Mouse (Mus musculus): Measurements from ENCODE around the gene Trim31.
"Not testable (repeated sequence)": the region's sequence is repeated elsewhere in the genome, so short reads cannot be mapped to it uniquely, and the experiment has no call there.

The Trim31 gene

DNA sequence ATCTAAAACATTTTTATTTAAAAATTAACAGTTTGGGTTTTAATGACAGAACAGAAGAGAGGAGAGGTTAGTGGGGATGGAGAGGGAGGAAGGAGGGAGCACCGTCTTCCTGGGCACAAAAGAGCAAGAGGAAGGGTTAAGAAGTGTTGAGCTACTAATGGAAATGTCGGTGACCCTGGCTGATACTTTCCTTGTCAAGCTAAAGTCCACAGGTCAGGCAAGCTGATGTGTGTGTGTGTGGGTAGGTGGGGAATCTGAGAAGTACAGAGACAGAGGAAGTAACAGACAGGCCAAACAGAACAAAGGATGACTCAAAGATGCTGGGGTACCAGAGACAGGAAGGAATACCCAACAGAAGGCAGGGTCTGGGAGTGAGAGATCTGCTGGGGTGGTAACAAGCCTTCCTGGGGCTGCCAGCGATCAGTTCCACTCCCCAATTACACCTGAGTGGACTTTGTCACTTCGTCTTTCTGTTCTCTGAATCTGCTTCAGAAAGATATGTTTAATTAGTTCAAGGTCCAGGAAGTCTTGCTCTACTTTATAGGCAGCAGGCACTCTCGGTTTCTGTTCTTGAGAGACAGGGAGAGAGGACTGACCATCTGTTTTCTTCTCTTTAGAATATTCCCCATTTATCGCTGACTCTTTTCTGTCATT lies at the start of gene Trim31:
Gene Trim31 (plus strand): TSS at position 567 of the 654 bp plus-strand sequence.
- DNase-seq (ENCODE audit: low read depth, low spot score): no peak

- DNase-seq (ENCODE audit: low read depth, low spot score): no peak
These were observed 49.0 kb upstream of the Trim31 start for GRCm38 (mm10) chr17:36848911-36849310.

- no peak for DNase-seq (ENCODE audit: low read depth, low spot score)
These were observed 47.9 kb upstream of the Trim31 start for GRCm38 (mm10) chr17:36849992-36850391.

- DNase-seq (ENCODE audit: low read depth, low spot score): no peak
These were observed 46.7 kb upstream of the Trim31 start for GRCm38 (mm10) chr17:36851200-36851599.

- no peak for DNase-seq (ENCODE audit: low read depth, low spot score)
These were observed 46.3 kb upstream of the Trim31 start for GRCm38 (mm10) chr17:36851627-36852026.

- DNase-seq (ENCODE audit: low read depth, low spot score): no peak
These were observed 42.4 kb upstream of the Trim31 start for GRCm38 (mm10) chr17:36855484-36855883.

DNA sequence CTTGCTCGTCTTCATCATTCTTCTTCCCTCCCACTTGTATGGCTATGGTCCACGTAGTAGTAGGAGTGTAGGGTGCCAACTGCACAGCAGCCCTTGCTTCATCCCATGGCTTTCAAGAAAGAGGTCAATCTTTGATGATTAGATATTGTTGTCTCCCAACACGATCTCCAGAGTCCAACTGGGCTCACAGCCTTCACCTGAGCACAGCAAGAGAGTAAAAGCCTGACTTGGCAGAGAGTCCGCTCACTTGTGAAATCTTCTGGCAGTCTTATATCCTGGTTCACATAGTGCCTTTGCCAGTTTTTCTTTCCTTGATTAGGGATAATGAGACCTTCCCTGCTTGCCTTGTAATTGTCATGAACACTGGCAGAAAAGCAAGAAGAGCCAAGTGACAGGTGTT lies 41.7 kb upstream of the Trim31 start:
- DNase-seq (ENCODE audit: low read depth, low spot score): no peak

GRCm38 (mm10) chr17:36858181-36858580 lies 39.7 kb upstream of the Trim31 start:
- DNase-seq (ENCODE audit: low read depth, low spot score): no peak

DNA sequence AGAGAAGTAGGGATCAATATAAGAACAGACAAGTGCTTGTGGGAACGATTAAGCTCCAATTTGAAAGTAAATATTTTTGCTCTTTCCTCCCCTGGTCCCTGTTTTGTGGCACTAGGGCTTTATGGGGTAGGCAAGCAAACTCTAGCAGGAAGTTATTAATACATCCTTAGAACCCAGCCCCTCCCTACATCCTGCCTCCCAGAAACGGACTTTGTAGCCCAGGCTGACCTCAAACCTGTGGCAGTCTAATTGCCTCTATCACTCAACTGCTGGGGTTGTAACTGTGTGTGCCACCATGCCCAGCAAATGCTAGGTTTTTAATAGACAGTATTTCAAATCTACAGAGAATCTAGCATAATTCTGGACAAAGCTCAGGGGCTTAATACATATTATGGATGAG lies 36.2 kb upstream of the Trim31 start:
- DNase-seq (ENCODE audit: low read depth, low spot score): no peak

DNA sequence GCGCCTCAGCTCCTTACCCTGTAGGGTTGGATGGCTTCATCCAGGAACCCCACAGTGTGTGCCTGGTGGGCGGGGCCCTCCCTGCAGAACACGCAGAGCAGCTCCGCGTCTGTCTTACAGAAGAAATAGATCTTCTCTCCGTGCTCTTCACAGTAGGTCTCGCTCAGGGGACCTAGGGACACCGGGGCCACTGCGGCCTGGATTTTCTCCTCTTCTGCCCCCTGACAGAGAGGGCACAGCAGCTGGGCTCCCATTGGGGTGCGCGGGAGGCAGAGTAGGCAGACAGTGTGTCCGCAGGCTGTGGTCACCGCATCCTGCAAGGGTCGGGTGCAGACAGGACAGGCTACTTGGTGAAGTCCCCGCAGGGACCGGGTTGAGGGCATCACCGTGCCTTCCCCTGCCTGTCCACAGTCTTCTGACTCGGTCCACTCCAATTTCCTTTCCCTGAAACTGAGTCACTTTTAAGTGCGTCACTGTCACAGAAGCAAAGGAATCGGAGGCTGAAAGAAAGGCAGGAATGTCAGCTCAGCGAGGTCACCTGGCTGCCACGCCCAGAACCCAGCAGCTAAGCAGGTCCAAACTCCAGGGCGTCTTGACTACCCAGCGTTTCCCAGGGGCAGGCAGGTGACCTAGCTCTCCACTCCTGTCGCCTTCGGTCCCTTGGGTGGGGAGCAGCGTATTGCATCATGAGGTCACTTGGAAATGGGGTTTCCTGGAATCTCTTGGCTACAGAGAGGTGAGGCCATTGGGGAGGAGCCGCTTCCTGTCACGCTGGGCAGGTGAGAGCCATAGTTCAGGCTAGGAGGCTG lies 31.0 kb upstream of the Trim31 start, which contains the start of gene Trim15:
Gene Trim15 (minus strand): TSS at position 492 of the 809 bp plus-strand sequence.
- peak; percentile 22 for DNase-seq (ENCODE audit: low read depth, low spot score)

GRCm38 (mm10) chr17:36868836-36869235 lies 29.1 kb upstream of the Trim31 start:
- no peak for DNase-seq (ENCODE audit: low read depth, low spot score)

- no peak for DNase-seq (ENCODE audit: low read depth, low spot score)
These were observed 28.5 kb upstream of the Trim31 start, which contains the start of gene Trim10 for GRCm38 (mm10) chr17:36869284-36869954. Trim10 (plus strand) TSS chr17:36869574.

DNA sequence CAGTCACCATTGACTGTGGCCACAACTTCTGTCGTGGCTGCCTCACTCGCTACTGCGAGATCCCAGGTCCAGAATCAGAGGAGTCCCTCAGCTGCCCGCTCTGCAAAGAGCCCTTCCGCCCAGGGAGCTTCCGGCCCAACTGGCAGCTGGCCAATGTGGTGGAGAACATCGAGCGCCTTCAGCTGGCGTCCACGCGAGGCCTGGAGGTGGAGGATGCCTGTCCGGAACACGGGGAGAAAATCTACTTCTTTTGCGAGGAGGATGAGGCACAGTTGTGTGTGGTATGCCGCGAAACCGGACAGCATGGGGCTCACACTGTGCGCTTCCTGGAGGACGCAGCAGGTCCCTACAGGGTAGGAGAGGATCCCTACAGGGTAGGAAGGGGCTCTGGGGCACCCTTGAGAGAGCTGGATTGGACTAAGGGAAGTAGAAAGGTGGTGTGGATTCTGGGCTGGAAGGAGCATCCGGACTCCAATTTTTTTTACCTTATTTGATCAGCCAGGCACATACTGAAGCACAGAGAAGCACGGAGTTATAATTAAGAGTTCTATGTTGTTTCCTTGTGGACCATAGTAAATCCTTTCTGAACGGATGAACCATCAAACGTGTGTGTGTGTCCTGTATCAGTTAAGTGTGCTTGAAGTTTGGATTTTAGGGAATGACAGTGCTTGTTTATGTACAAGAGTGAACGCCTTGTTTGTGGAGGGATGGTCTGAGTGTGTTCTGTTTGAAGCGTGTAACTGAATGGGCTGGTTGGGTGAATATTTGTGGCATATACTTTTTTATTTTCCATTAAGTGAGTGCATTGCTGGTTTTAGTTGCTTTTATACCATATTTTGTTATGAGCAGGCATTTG lies 27.7 kb upstream of the Trim31 start:
- DNase-seq (ENCODE audit: low read depth, low spot score): no peak

GRCm38 (mm10) chr17:36874636-36875035 lies 23.3 kb upstream of the Trim31 start:
- no peak for DNase-seq (ENCODE audit: low read depth, low spot score)

- peak; percentile 22 for DNase-seq (ENCODE audit: low read depth, low spot score)
These were observed 14.6 kb upstream of the Trim31 start for GRCm38 (mm10) chr17:36883350-36883749.

- DNase-seq (ENCODE audit: low read depth, low spot score): no peak
These were observed 12.7 kb upstream of the Trim31 start for GRCm38 (mm10) chr17:36885132-36885790.

DNA sequence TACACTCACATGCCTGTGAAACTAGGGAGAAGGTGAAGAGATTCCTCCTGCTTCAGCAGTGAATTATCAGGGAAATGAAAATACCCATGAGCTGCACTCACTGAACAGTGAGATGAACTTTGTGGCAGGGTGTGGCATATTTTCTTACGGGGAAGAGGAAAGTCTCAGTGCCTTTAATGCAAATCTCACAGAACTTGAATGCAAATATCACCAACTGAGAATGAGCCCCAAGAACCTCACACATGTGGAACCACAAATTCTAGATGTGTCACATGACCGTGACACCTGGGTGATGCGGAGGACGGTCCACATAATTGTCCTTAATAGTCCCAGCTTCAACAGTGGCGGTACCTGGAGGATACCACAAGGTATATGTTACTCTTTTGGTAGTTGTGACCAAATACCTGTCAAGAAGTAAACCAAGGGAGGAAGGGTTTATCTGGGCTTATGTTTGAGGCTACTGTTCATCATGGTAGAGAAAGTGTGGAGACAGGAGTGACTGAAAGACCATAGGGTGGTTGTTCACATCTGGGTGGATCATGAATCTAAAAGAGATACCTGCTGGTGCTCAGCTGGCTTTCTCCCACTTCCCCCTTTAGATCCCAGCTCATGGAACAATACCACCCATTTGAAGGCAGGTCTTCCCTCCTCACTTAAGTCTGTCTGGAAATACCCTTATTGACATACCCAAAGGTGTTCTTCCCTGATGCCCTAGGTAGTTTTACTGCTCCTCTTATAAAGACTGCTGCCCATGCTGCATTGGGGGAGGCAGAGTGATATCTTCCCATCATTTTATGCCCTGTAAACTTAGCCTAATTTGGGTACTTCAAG lies 7.6 kb upstream of the Trim31 start, which contains the start of gene Trim40:
Gene Trim40 (minus strand): TSS at position 51 of the 831 bp plus-strand sequence.
- no peak for DNase-seq (ENCODE audit: low read depth, low spot score)

DNA sequence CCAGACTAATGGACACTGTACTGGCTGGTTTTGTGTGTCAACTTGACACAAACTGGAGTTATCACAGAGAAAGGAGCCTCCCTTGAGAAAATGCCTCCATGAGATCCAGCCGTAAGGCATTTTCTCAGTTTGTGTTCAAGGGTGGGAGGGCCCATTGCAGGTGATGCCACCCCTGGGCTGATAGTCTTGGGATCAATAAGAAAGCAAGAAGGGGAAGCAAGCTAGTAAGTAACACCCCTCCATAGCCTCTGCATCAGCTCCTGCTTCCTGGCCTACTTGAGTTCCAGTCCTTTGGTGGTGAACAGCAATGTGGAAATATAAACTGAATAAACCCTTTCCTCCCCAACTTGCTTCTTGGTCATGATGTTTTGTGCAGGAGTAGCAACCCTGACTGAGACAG lies 6.4 kb upstream of the Trim31 start:
- not testable (repeated sequence) for DNase-seq (ENCODE audit: low read depth, low spot score)

DNA sequence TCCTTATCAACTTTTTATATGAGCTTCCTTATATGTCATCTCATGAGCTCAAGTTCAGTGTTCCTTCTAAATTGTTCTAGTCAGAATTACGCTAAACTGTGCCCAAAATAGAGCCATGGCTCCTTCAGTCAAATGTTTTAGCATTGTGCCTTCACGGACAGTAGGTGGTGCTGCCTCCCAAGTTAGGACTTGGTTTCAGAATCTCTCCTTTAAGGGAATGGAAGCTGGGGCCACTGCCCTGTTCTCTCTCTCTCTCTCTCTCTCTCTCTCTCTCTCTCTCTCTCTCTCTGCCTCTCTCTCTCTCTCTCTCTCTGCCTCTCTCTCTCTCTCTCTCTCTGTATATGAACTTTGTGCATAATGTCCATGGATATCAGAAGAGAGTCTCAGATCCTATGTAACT lies 5.6 kb upstream of the Trim31 start:
- peak; percentile 82 for DNase-seq (ENCODE audit: low read depth, low spot score)

DNA sequence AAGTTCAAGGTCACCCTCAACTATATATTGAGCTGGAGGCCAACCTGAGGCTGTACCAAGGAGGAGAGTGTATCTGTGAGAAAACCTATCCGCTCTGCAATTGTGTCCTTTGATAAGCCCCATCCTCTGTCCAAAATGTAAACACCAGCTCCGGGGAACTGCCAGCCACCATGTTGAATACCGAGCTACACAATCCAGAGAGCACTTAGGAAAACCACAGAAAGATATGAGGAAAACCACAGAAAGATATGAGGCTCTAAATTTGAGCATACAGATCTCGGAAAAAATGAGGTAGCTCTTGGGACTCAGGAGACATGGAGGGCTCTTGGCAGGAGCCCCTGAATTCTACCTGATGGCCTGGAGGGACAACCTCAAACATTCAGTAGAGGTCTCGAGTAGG lies 4.5 kb upstream of the Trim31 start:
- no peak for DNase-seq (ENCODE audit: low read depth, low spot score)

All from brain, adult 2 months (tissue).